In the genomic region with DNA sequence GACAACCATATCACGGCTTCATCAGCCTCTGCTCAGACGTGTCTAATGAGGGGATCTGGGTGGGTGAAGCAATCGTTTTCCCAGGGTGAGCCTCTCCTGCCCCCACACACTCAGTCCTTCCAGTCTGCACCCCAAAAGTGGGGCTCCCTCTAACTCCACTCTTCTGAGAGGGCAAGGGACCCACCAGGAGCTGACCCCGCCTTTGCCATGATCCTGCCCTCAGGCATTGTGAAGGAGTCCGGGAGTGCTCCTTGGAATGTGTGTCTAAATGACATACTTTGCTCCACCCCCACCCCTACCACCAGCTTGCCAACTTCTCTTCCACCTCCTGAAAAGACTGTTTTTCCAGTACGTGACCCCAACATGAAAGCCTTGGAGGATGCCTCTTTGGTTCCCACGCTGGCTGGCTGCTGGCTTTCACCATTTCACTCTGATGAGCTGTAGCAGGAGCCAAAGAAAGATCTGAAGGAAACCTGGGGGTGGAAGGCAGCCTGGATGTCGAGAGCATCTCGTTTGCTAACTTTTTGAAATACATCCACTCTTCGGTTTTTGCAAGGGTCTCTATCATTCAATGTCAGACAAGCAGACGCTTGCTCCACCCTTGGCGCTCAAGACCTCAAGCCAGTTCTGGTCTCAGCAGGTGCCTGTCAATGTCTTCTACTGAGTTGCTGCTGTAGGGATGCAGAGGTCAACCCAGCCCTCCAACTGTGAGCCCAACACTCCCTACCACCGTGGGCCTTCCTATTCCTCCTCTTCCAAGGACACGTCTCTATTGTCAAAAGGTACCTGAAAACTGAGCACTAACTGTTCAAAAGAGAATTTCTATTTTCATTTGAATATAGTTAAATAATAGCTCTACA, we compare ENCODE assay signal across 14 mouse cellular contexts.
DNase-seq lines count a peak whose midpoint lies in the region; ATAC-seq lines count a peak whose summit lies in the region.
"Had no signal": no experiment of that assay in that cellular context is flagged by ENCODE, and none has a peak within 500 bp of the region (broad histone marks: within the 10 kb centered on the region; RNA-seq: fewer than 3 reads in every experiment).

No protein-coding gene starts in this region.

- DNase-seq in forebrain, embryonic 14.5 days (ENCODE audit: low spot score): peak; percentile 21
- DNase-seq in limb, embryonic 10.5 days (ENCODE audit: low spot score): no peak
- peak; percentile 20 for DNase-seq in embryonic facial prominence, embryonic 10.5 days (ENCODE audit: low spot score)
- no peak for DNase-seq in c-Kit-positive CD71-positive TER-119-positive erythroid progenitor cells, embryonic 14.5 days (ENCODE audit: low spot score)
- DNase-seq: adrenal gland, postnatal 25 days; gastrocnemius, postnatal 36 days; kidney, adult 8-10 months; liver, embryonic 13.5 days had no signal

- H3K27me3 ChIP-seq in forebrain, embryonic 14.5 days (replicated peaks; ENCODE audit: control insufficient read depth, insufficient read depth, low read length): no peaks in the 10 kb centered on the region
- H3K27me3 ChIP-seq in forebrain, embryonic 12.5 days: no peaks in the 10 kb centered on the region
- H3K27me3 ChIP-seq in limb, embryonic 12.5 days: 0 out of 2 replicates have a peak, but pooled peaks cover 3% of the 10 kb centered on the region
- no peaks in the 10 kb centered on the region for H3K27me3 ChIP-seq in limb, embryonic 10.5 days (ENCODE audit: low read depth, poor library complexity, severe bottlenecking)
- H3K27me3 ChIP-seq in embryonic facial prominence, embryonic 10.5 days (replicated peaks; ENCODE audit: low read depth, poor library complexity, severe bottlenecking): no peaks in the 10 kb centered on the region
- no peaks in the 10 kb centered on the region for H3K27me3 ChIP-seq in limb, embryonic 15.5 days
- no peaks in the 10 kb centered on the region for H3K27me3 ChIP-seq in kidney, embryonic 15.5 days
- H3K27me3 ChIP-seq: heart, embryonic 15.5 days; liver, embryonic 13.5 days; midbrain, embryonic 12.5 days had no signal

- no peak overlapping the region for H3K4me3 ChIP-seq in forebrain, embryonic 14.5 days (ENCODE audit: low read depth, low read length)
- H3K4me3 ChIP-seq in forebrain, embryonic 12.5 days (replicated peaks): no peak overlapping the region
- H3K4me3 ChIP-seq in limb, embryonic 12.5 days (replicated peaks): no peak overlapping the region
- H3K4me3 ChIP-seq in limb, embryonic 10.5 days: no peak overlapping the region
- H3K4me3 ChIP-seq in embryonic facial prominence, embryonic 10.5 days: no peak overlapping the region
- no peak overlapping the region for H3K4me3 ChIP-seq in limb, embryonic 15.5 days
- no peak overlapping the region for H3K4me3 ChIP-seq in kidney, embryonic 15.5 days (replicated peaks)
- H3K4me3 ChIP-seq: heart, embryonic 15.5 days; liver, embryonic 13.5 days; midbrain, embryonic 12.5 days had no signal

- ATAC-seq in forebrain, embryonic 14.5 days: no peak; the same call in 1 of the 2 replicates
- ATAC-seq in forebrain, embryonic 12.5 days (ENCODE audit: low FRiP score): no peak
- ATAC-seq in limb, embryonic 12.5 days (ENCODE audit: insufficient number of reproducible peaks, insufficient read depth, low FRiP score, low TSS enrichment, low read depth): no peak
- ATAC-seq in limb, embryonic 15.5 days (ENCODE audit: insufficient number of reproducible peaks, low FRiP score, low TSS enrichment, low read depth): no peak
- ATAC-seq in kidney, embryonic 15.5 days (replicated peaks; ENCODE audit: low FRiP score): no peak

- H3K27ac ChIP-seq in forebrain, embryonic 14.5 days (ENCODE audit: low read depth, low read length): no peak overlapping the region
- H3K27ac ChIP-seq in forebrain, embryonic 12.5 days: no peak overlapping the region
- no peak overlapping the region for H3K27ac ChIP-seq in limb, embryonic 12.5 days
- H3K27ac ChIP-seq in limb, embryonic 10.5 days: no peak overlapping the region
- no peak overlapping the region; the same call in 1 of the 2 replicates for H3K27ac ChIP-seq in embryonic facial prominence, embryonic 10.5 days (replicated peaks)
- H3K27ac ChIP-seq in limb, embryonic 15.5 days: peak overlapping the region; percentile 50; the same call in 1 of the 2 replicates
- no peak overlapping the region for H3K27ac ChIP-seq in kidney, embryonic 15.5 days
- H3K27ac ChIP-seq: heart, embryonic 15.5 days; liver, embryonic 13.5 days; midbrain, embryonic 12.5 days had no signal

- no peaks in the 10 kb centered on the region for H3K36me3 ChIP-seq in forebrain, embryonic 14.5 days (ENCODE audit: control insufficient read depth, insufficient read depth, low read length)
- no peaks in the 10 kb centered on the region for H3K36me3 ChIP-seq in forebrain, embryonic 12.5 days (replicated peaks)
- H3K36me3 ChIP-seq in limb, embryonic 12.5 days: no peaks in the 10 kb centered on the region
- H3K36me3 ChIP-seq in limb, embryonic 10.5 days: no peaks in the 10 kb centered on the region
- no peaks in the 10 kb centered on the region for H3K36me3 ChIP-seq in embryonic facial prominence, embryonic 10.5 days (replicated peaks)
- H3K36me3 ChIP-seq in limb, embryonic 15.5 days: no peaks in the 10 kb centered on the region
- H3K36me3 ChIP-seq in kidney, embryonic 15.5 days: no peaks in the 10 kb centered on the region
- H3K36me3 ChIP-seq: heart, embryonic 15.5 days; liver, embryonic 13.5 days; midbrain, embryonic 12.5 days had no signal

- WGBS in forebrain, embryonic 14.5 days: 51% methylated on average over 14 of the region's 14 CpGs
- 60% methylated on average over 14 of the region's 14 CpGs for WGBS in forebrain, embryonic 12.5 days
- WGBS in limb, embryonic 12.5 days: 69% methylated on average over 14 of the region's 14 CpGs
- 69% methylated on average over 14 of the region's 14 CpGs for WGBS in limb, embryonic 10.5 days
- 56% methylated on average over 14 of the region's 14 CpGs for WGBS in embryonic facial prominence, embryonic 10.5 days
- 52% methylated on average over 14 of the region's 14 CpGs for WGBS in limb, embryonic 15.5 days
- 57% methylated on average over 14 of the region's 14 CpGs for WGBS in kidney, embryonic 15.5 days

- H3K9ac ChIP-seq in forebrain, embryonic 14.5 days (ENCODE audit: low read length): no peak overlapping the region
- H3K9ac ChIP-seq in forebrain, embryonic 12.5 days: no peak overlapping the region
- H3K9ac ChIP-seq in limb, embryonic 12.5 days (replicated peaks): 0 out of 2 replicates have a peak overlapping the region, but pooled peaks have one; percentile 1
- H3K9ac ChIP-seq in limb, embryonic 15.5 days: no peak overlapping the region
- H3K9ac ChIP-seq in kidney, embryonic 15.5 days: no peak overlapping the region
- H3K9ac ChIP-seq: heart, embryonic 15.5 days; liver, embryonic 13.5 days; midbrain, embryonic 12.5 days had no signal

- H3K9me3 ChIP-seq in forebrain, embryonic 14.5 days (replicated peaks; ENCODE audit: control insufficient read depth, low read length): no peaks in the 10 kb centered on the region
- no peaks in the 10 kb centered on the region for H3K9me3 ChIP-seq in forebrain, embryonic 12.5 days
- H3K9me3 ChIP-seq in limb, embryonic 12.5 days: no peaks in the 10 kb centered on the region; the same call in 1 of the 2 replicates
- H3K9me3 ChIP-seq in limb, embryonic 10.5 days (replicated peaks): no peaks in the 10 kb centered on the region
- H3K9me3 ChIP-seq in embryonic facial prominence, embryonic 10.5 days: no peaks in the 10 kb centered on the region
- H3K9me3 ChIP-seq in limb, embryonic 15.5 days: no peaks in the 10 kb centered on the region
- no peaks in the 10 kb centered on the region for H3K9me3 ChIP-seq in kidney, embryonic 15.5 days (replicated peaks)
- H3K9me3 ChIP-seq: heart, embryonic 15.5 days; liver, embryonic 13.5 days; midbrain, embryonic 12.5 days had no signal

- no peak overlapping the region for H3K4me2 ChIP-seq in forebrain, embryonic 14.5 days (ENCODE audit: low read length)
- H3K4me2 ChIP-seq in forebrain, embryonic 12.5 days: no peak overlapping the region
- H3K4me2 ChIP-seq in limb, embryonic 12.5 days: no peak overlapping the region
- H3K4me2 ChIP-seq in limb, embryonic 15.5 days: no peak overlapping the region
- no peak overlapping the region for H3K4me2 ChIP-seq in kidney, embryonic 15.5 days
- H3K4me2 ChIP-seq: heart, embryonic 15.5 days; liver, embryonic 13.5 days; midbrain, embryonic 12.5 days had no signal

- no peaks in the 10 kb centered on the region for H3K4me1 ChIP-seq in forebrain, embryonic 14.5 days (ENCODE audit: control insufficient read depth, insufficient read depth, low read length)
- peaks cover 8% of the 10 kb centered on the region for H3K4me1 ChIP-seq in forebrain, embryonic 12.5 days
- H3K4me1 ChIP-seq in limb, embryonic 12.5 days (replicated peaks): no peaks in the 10 kb centered on the region
- 0 out of 2 replicates have a peak, but pooled peaks cover 3% of the 10 kb centered on the region for H3K4me1 ChIP-seq in limb, embryonic 10.5 days
- H3K4me1 ChIP-seq in embryonic facial prominence, embryonic 10.5 days: peaks cover 10% of the 10 kb centered on the region
- peaks cover 14% of the 10 kb centered on the region for H3K4me1 ChIP-seq in limb, embryonic 15.5 days
- peaks cover 9% of the 10 kb centered on the region for H3K4me1 ChIP-seq in kidney, embryonic 15.5 days
- H3K4me1 ChIP-seq: heart, embryonic 15.5 days; liver, embryonic 13.5 days had no signal

Comparison
In these comparisons a context has a peak if more than half of its experiments do, and no peak if none do; other contexts are left out.
1. DNase-seq: peak in forebrain, embryonic 14.5 days (single experiment) and embryonic facial prominence, embryonic 10.5 days (single experiment); none in limb, embryonic 10.5 days (single experiment) and c-Kit-positive CD71-positive TER-119-positive erythroid progenitor cells, embryonic 14.5 days (single experiment).